Mouse (Mus musculus) heart, embryonic 10.5 days (tissue): ENCODE results near the gene Ccl28. TPM values are rescaled to one million over a fixed set of nuclear protein-coding genes. Genes with fewer than 3 reads are reported as not detected.

ENCODE experiments used
- DNase-seq: peaks from one replicate; pipeline ENCODE4 v3.0.0-alpha.2; 2017; ENCODE audit warnings: low spot score
- H3K27ac ChIP-seq: fragments of 300-500 bp; sonication (generic); 2 replicates; pipeline ENCODE4 v1.5.1; 2016; ENCODE audit warnings: mild to moderate bottlenecking
- H3K27me3 ChIP-seq: fragments of 300-500 bp; sonication (generic); 2 replicates; pipeline ENCODE4 v1.6.1; 2016; ENCODE audit warnings: mild to moderate bottlenecking; ENCODE audit not compliant: poor library complexity, insufficient read depth, severe bottlenecking
- H3K36me3 ChIP-seq: fragments of 300-500 bp; sonication (generic); 2 replicates; pipeline ENCODE4 v1.6.1; 2016; ENCODE audit warnings: mild to moderate bottlenecking, moderate library complexity
- H3K4me1 ChIP-seq: fragments of 300-500 bp; sonication (generic); 2 replicates; pipeline ENCODE4 v1.6.1; 2016; ENCODE audit warnings: mild to moderate bottlenecking
- H3K4me3 ChIP-seq: fragments of 300-500 bp; sonication (generic); 2 replicates; pipeline ENCODE4 v1.5.1; 2016; ENCODE audit warnings: mild to moderate bottlenecking, moderate library complexity
- H3K9me3 ChIP-seq: fragments of 300-500 bp; sonication (generic); 2 replicates; pipeline ENCODE4 v1.6.1; 2016; ENCODE audit warnings: mild to moderate bottlenecking, moderate library complexity
- WGBS: fragments of 180-500 bp; shearing (Covaris S2); methylation state at CpG from one replicate; pipeline ENCODE4 v1.1.7; 2016; 5-methylcytosine and 5-hydroxymethylcytosine counted together
- polyA plus RNA-seq: library from polyadenylated mRNA; unstranded; fragments of >200 nt; fragmentation: Nextera tagmentation; extraction: Ambion mirVana; gene quantifications from 2 replicates; pipeline ENCODE4 v1.2.1, GENCODE M21; 2016

Gene Ccl28
- polyA plus RNA-seq, 1 experiment from 2014 or later: 0.04 TPM

DNA sequence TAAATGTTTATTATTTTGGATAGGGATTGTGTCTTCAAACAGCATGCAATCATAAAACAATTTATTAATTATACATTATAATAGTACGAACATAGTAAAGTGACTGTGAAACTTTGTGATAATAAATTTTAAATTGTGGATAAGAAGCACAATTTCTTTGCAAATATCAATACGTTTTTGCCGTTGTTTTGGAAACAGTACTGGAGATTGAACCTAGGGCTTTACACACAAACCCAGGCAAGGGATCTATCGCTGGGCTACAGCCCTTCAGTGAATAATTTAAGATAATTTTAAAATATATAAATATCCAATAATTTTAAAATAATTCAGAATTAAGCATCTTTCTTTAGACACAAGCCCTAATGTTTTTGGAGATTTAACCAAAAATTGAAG lies 8.5 kb downstream of the Ccl28 start:
- H3K4me3 ChIP-seq: peak overlapping the region; percentile 69
- no peak for DNase-seq
- H3K27ac ChIP-seq: peak overlapping the region; percentile 85; the same call in 1 of the 2 replicates
- no peaks in the 10 kb centered on the region for H3K36me3 ChIP-seq
- no peaks in the 10 kb centered on the region for H3K4me1 ChIP-seq
- WGBS: 85% methylated on average over 4 of the region's 4 CpGs
- H3K9me3 ChIP-seq: no peaks in the 10 kb centered on the region
- no peaks in the 10 kb centered on the region for H3K27me3 ChIP-seq

GRCm38 (mm10) chr13:119635496-119635895 lies 11.9 kb downstream of the Ccl28 start:
- no peaks in the 10 kb centered on the region for H3K36me3 ChIP-seq
- WGBS: 51% methylated on average over 2 of the region's 2 CpGs
- no peaks in the 10 kb centered on the region for H3K9me3 ChIP-seq
- no peak overlapping the region for H3K4me3 ChIP-seq
- H3K27ac ChIP-seq: no peak overlapping the region
- no peaks in the 10 kb centered on the region for H3K4me1 ChIP-seq
- no peaks in the 10 kb centered on the region for H3K27me3 ChIP-seq
- DNase-seq: no peak

GRCm38 (mm10) chr13:119637837-119638236 lies 14.2 kb downstream of the Ccl28 start:
- Histone ChIP-seq H3K27me3 (no peaks in the 10 kb centered on the region), H3K27ac (no peak overlapping the region), H3K4me3 (no peak overlapping the region), H3K36me3 (no peaks in the 10 kb centered on the region), H3K4me1 (no peaks in the 10 kb centered on the region), H3K9me3 (no peaks in the 10 kb centered on the region)
- no peak for DNase-seq
- 74% methylated on average over 4 of the region's 4 CpGs for WGBS

DNA sequence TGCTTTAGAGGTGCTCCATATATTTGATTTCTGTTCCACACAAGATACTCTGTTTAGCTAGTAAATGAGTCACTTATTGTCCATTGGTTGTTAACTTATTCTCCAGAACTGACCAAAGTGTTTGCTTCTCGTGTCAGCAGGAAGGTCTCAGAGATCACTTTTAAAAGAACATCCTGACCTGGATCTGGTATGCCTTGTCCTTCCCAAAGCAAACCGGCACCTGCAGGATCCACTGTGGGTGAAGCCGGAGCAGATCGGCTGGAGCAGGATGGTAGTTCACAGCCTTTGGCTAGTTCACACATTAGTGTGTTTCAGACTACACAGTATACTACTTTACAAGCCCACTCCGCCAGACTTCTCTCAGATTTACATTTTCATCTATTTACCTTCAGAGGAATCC lies 14.8 kb downstream of the Ccl28 start:
- Histone ChIP-seq H3K27me3 (no peaks in the 10 kb centered on the region), H3K4me1 (no peaks in the 10 kb centered on the region), H3K36me3 (no peaks in the 10 kb centered on the region), H3K9me3 (no peaks in the 10 kb centered on the region), H3K4me3 (no peak overlapping the region), H3K27ac (no peak overlapping the region)
- WGBS: 78% methylated on average over 5 of the region's 5 CpGs
- no peak for DNase-seq

GRCm38 (mm10) chr13:119639302-119639701 lies 15.7 kb downstream of the Ccl28 start:
- no peak for DNase-seq
- 82% methylated on average over 5 of the region's 5 CpGs for WGBS
- no peaks in the 10 kb centered on the region for H3K27me3 ChIP-seq
- no peaks in the 10 kb centered on the region for H3K9me3 ChIP-seq
- H3K4me3 ChIP-seq: no peak overlapping the region
- H3K4me1 ChIP-seq: no peaks in the 10 kb centered on the region
- no peak overlapping the region for H3K27ac ChIP-seq
- H3K36me3 ChIP-seq: no peaks in the 10 kb centered on the region

DNA sequence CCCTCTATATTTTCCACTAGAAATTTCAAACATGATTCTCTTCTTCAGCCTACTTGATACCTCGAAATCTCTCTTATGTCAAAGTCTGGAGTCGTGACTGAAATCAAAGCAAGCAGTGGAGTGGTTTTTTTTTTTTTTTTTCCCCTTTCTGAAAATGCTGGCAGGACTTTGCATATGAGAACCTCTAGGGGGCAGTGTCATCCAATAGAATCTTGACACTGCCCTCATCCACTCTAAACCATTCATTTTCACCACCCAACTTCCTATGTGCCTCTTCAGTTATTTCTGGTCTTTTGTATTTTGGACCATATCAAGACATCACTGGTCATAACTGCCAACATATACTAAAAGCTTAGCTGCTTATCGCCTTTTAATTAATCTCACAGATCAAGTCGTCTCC lies 16.9 kb downstream of the Ccl28 start:
- Histone ChIP-seq H3K27ac (no peak overlapping the region), H3K9me3 (no peaks in the 10 kb centered on the region), H3K4me3 (no peak overlapping the region), H3K4me1 (no peaks in the 10 kb centered on the region), H3K36me3 (no peaks in the 10 kb centered on the region), H3K27me3 (no peaks in the 10 kb centered on the region)
- DNase-seq: no peak
- 39% methylated on average over 4 of the region's 4 CpGs for WGBS

DNA sequence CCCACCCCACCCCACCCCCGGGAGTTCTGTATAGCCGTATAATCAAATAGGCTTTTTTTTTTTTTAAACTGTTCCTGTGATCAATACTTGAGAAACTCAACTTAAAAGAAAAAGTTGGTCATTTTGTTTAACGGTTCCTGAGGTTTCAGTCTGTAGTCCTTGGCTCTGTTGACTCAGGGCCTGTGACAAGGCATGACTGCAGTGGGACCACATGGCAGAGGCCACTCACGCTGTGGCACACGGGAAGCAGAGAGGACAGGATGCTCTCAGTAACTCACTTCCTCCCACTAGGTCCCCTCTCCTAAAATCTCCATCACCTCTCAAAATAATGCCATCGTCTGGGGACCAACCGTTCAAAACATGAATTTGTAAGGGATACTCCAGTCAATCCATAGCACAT lies 17.5 kb downstream of the Ccl28 start:
- no peak overlapping the region for H3K4me3 ChIP-seq
- WGBS: 70% methylated on average over 7 of the region's 7 CpGs

GRCm38 (mm10) chr13:119644769-119645168 lies 21.1 kb downstream of the Ccl28 start:
- no peaks in the 10 kb centered on the region for H3K4me1 ChIP-seq
- no peak overlapping the region for H3K4me3 ChIP-seq
- 63% methylated on average over 5 of the region's 5 CpGs for WGBS
- DNase-seq: no peak
- no peak overlapping the region for H3K27ac ChIP-seq
- H3K36me3 ChIP-seq: no peaks in the 10 kb centered on the region
- H3K9me3 ChIP-seq: no peaks in the 10 kb centered on the region
- H3K27me3 ChIP-seq: no peaks in the 10 kb centered on the region

More for the DNA sequence above, 17.5 kb downstream of the Ccl28 start:
- H3K27ac ChIP-seq: no peak overlapping the region
- H3K36me3 ChIP-seq: no peaks in the 10 kb centered on the region
- H3K27me3 ChIP-seq: no peaks in the 10 kb centered on the region
- H3K4me1 ChIP-seq: no peaks in the 10 kb centered on the region
- no peak for DNase-seq
- no peaks in the 10 kb centered on the region for H3K9me3 ChIP-seq

DNA sequence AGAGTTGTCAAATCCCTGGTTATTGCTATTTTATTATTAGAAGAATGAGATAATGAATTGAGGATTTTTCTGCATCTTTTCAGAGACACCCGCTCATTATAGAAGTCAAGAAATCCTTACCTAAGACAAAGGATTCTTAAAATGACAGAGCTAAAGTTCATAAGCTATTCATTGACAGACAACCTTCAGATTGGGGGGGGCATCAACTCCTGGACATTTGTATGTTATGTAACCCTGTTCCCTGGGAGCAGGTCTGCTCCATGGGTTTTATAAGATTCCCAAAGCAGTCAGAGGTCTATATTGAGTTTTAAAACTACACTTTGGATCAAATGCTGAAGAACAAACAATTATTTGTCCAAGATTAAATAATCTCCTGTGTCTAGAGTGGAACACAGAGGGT lies 22.9 kb downstream of the Ccl28 start:
- Histone ChIP-seq H3K27ac (no peak overlapping the region), H3K36me3 (no peaks in the 10 kb centered on the region), H3K4me3 (no peak overlapping the region), H3K9me3 (no peaks in the 10 kb centered on the region), H3K4me1 (no peaks in the 10 kb centered on the region), H3K27me3 (no peaks in the 10 kb centered on the region)
- 84% methylated on average over 1 of the region's 1 CpGs for WGBS
- no peak for DNase-seq

DNA sequence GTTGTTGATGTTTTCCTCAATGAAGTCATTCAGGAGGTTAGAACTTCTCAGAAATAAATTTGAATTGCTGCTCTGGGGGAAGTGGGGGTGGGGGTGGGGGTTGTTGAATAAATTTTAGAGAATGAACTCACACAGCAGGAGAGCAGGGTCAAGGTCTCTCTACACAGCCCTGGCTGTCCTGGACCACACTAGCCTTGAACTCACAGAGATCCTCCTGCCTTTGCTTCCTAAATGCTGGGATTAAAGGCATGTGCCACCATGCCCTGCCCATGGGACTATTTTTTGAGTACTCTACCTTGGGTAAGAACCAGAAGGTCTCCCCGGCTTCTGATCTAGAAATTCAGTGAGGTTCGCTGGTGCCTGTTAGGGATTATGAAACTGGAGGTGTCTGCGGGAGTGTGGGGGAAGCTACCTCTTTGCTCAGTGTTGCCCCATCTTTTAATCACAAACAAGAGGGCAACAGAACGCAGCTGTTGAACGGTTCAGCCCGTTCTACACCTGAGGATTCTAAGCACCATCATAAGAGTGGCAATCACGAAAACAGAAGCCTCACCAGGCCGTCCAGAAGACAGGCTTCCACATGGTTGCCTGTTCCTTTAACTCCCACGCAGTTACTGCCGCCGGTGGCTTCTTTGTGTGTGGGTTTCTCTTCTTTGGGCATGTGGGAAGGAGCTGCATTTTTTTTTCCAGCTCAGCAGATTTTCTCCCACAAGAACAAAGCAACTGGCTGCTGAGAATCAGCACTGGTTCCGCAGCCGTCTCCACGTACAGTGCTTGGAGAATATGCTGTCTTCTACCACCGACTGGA lies 25.5 kb downstream of the Ccl28 start:
- no peaks in the 10 kb centered on the region for H3K27me3 ChIP-seq
- H3K36me3 ChIP-seq: no peaks in the 10 kb centered on the region
- H3K27ac ChIP-seq: no peak overlapping the region
- no peak for DNase-seq
- H3K9me3 ChIP-seq: no peaks in the 10 kb centered on the region
- H3K4me3 ChIP-seq: no peak overlapping the region
- 63% methylated on average over 15 of the region's 15 CpGs for WGBS
- H3K4me1 ChIP-seq: no peaks in the 10 kb centered on the region

DNA sequence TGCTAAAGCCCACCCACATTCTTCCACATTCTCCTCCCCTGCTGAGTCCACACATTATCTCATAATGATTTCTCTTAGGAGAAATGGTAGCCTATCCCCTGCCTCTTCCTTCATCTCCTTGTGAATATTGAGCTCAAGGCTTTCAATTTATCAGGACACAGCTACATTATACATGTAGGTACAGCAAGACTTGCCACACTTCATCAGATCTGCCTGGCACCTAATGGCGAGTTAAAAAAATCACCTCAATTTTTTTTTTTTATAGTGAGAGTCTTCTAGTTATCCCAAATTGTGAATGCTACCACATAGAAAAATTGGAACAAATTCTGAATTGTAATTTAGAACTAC lies 26.1 kb downstream of the Ccl28 start:
- Histone ChIP-seq H3K9me3 (no peaks in the 10 kb centered on the region), H3K27me3 (no peaks in the 10 kb centered on the region)
- 80% methylated on average over 1 of the region's 1 CpGs for WGBS

GRCm38 (mm10) chr13:119654734-119655133 lies 31.1 kb downstream of the Ccl28 start:
- no peaks in the 10 kb centered on the region for H3K27me3 ChIP-seq
- WGBS: 88% methylated on average over 2 of the region's 2 CpGs

More for the DNA sequence above, 26.1 kb downstream of the Ccl28 start:
- DNase-seq: no peak
- Histone ChIP-seq H3K4me3 (no peak overlapping the region), H3K4me1 (no peaks in the 10 kb centered on the region), H3K27ac (no peak overlapping the region), H3K36me3 (no peaks in the 10 kb centered on the region)

DNA sequence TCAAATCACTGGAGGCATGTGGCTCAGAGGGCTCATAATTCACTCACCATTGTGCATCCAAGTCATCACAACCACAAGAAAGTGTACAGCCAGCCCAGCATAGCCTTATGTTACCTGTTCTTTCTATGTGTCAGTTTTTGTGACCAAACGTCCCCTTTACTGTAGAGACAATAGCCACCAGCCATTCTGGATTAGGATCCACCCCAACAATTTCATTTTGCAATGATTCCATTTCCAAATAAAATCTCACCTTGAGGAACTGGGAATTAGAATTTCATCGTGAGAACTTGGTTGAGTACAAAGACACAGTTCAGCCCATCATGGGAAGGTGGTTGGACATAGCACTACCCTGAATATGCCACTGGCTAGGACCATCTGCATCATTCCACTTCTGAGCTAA lies 32.6 kb downstream of the Ccl28 start:
- H3K27me3 ChIP-seq: no peaks in the 10 kb centered on the region
- 61% methylated on average over 2 of the region's 2 CpGs for WGBS
- no peaks in the 10 kb centered on the region for H3K9me3 ChIP-seq
- no peak overlapping the region for H3K4me3 ChIP-seq
- H3K4me1 ChIP-seq: no peaks in the 10 kb centered on the region
- no peaks in the 10 kb centered on the region for H3K36me3 ChIP-seq
- H3K27ac ChIP-seq: no peak overlapping the region
- no peak for DNase-seq

More at GRCm38 (mm10) chr13:119654734-119655133, 31.1 kb downstream of the Ccl28 start:
- Histone ChIP-seq H3K4me1 (no peaks in the 10 kb centered on the region), H3K4me3 (no peak overlapping the region), H3K9me3 (no peaks in the 10 kb centered on the region), H3K27ac (no peak overlapping the region), H3K36me3 (no peaks in the 10 kb centered on the region)
- DNase-seq: no peak
